Comparison of ENCODE assay signal across 13 mouse cellular contexts in the genomic region with DNA sequence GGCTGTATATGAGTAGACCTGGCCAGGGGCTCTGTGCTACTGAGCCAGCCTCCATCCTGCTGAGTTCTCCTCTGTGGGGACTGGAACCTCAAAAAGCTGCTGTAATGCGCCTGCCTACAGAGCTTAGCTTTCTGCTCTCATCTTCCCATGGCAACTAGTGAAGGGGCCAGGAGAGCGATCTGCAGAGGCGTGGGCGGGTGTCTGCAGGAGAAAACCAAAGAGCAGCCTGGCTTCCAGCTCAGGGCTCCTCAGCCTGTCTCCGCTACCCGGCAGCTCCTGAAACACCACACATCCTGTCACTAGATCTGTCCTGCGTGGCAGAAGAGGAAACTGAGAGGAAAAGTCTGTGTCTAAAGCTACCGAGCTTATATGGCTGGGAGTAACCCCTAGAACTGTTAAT.
DNase-seq lines count a peak whose midpoint lies in the region; ATAC-seq and TF ChIP-seq lines count a peak whose summit lies in the region.
"Had no signal": no experiment of that assay in that cellular context is flagged by ENCODE, and none has a peak within 500 bp of the region (broad histone marks: within the 10 kb centered on the region; RNA-seq: fewer than 3 reads in every experiment).

No protein-coding gene starts in this region.

- no peak for DNase-seq in midbrain, postnatal 0 days (ENCODE audit: low spot score)
- peak; percentile 61 to 70 for DNase-seq in frontal cortex, postnatal 25 days (ENCODE audit: low spot score in 2 of 2)
- DNase-seq in left cerebral cortex, adult 8-10 months (ENCODE audit: low spot score in 2 of 2), result peak; percentile 59 to 93
- peak; percentile 90 for DNase-seq in telencephalon, adult 2 months (ENCODE audit: low read depth, low spot score)
- DNase-seq in lung, postnatal 14 days, result no peak
- DNase-seq in lung, postnatal 4 days, result no peak
- DNase-seq in spleen, adult 18-20 months, result no peak
- DNase-seq: lung, adult 18-20 months had no signal

- no peak for TF ChIP-seq CTCF in midbrain, postnatal 0 days (IDR thresholded peaks at IDR 0.05)

- H3K4me2 ChIP-seq in midbrain, postnatal 0 days (ENCODE audit: low read depth, low read length, poor library complexity, severe bottlenecking), result no peak overlapping the region
- no peak overlapping the region for H3K4me2 ChIP-seq in midbrain, embryonic 13.5 days (replicated peaks)
- H3K4me2 ChIP-seq: forebrain, embryonic 13.5 days; midbrain, embryonic 11.5 days; neural tube, embryonic 15.5 days had no signal

- no peaks in the 10 kb centered on the region for H3K36me3 ChIP-seq in midbrain, postnatal 0 days (ENCODE audit: insufficient read depth, low read length)
- no peaks in the 10 kb centered on the region for H3K36me3 ChIP-seq in midbrain, embryonic 13.5 days
- H3K36me3 ChIP-seq: neural tube, embryonic 15.5 days had no signal

- 61% methylated on average over 8 of the region's 8 CpGs for WGBS in midbrain, postnatal 0 days
- WGBS in midbrain, embryonic 13.5 days, result 64% methylated on average over 8 of the region's 8 CpGs

- H3K27me3 ChIP-seq in midbrain, postnatal 0 days (ENCODE audit: insufficient read depth, low read length), result no peaks in the 10 kb centered on the region
- no peaks in the 10 kb centered on the region for H3K27me3 ChIP-seq in midbrain, embryonic 13.5 days
- H3K27me3 ChIP-seq: forebrain, embryonic 13.5 days; neural tube, embryonic 15.5 days had no signal

- 0 out of 2 replicates have a peak overlapping the region, but pooled peaks have one; percentile 24 for H3K9ac ChIP-seq in midbrain, postnatal 0 days (replicated peaks; ENCODE audit: low read length, poor library complexity, severe bottlenecking)
- no peak overlapping the region for H3K9ac ChIP-seq in midbrain, embryonic 13.5 days (replicated peaks)
- H3K9ac ChIP-seq: forebrain, embryonic 13.5 days; neural tube, embryonic 15.5 days had no signal

- 0 out of 2 replicates have a peak overlapping the region, but pooled peaks have one; percentile 26 for H3K27ac ChIP-seq in midbrain, postnatal 0 days (ENCODE audit: low read depth, low read length)
- no peak overlapping the region for H3K27ac ChIP-seq in midbrain, embryonic 13.5 days
- H3K27ac ChIP-seq: forebrain, embryonic 13.5 days; neural tube, embryonic 15.5 days had no signal

- no peak for ATAC-seq in midbrain, postnatal 0 days (ENCODE audit: low FRiP score)
- ATAC-seq in midbrain, embryonic 13.5 days, result no peak
- ATAC-seq: forebrain, embryonic 13.5 days; intestine, embryonic 16.5 days had no signal

- peaks cover 19% of the 10 kb centered on the region for H3K4me1 ChIP-seq in midbrain, postnatal 0 days (ENCODE audit: insufficient read depth, low read length)
- peaks cover 32% of the 10 kb centered on the region for H3K4me1 ChIP-seq in midbrain, embryonic 13.5 days (replicated peaks)

- H3K9me3 ChIP-seq in midbrain, postnatal 0 days (ENCODE audit: low read length), result no peaks in the 10 kb centered on the region
- no peaks in the 10 kb centered on the region for H3K9me3 ChIP-seq in midbrain, embryonic 13.5 days
- H3K9me3 ChIP-seq: forebrain, embryonic 13.5 days; neural tube, embryonic 15.5 days had no signal

- H3K4me3 ChIP-seq in midbrain, postnatal 0 days (ENCODE audit: low read depth, low read length), result no peak overlapping the region
- no peak overlapping the region for H3K4me3 ChIP-seq in midbrain, embryonic 13.5 days (replicated peaks)
- H3K4me3 ChIP-seq: forebrain, embryonic 13.5 days; neural tube, embryonic 15.5 days had no signal

Comparison
In these comparisons a context has a peak if more than half of its experiments do, and no peak if none do; other contexts are left out.
1. DNase-seq: peak in frontal cortex, postnatal 25 days (2 of 2), left cerebral cortex, adult 8-10 months (2 of 2) and telencephalon, adult 2 months (single experiment); none in midbrain, postnatal 0 days (single experiment), lung, postnatal 14 days (single experiment), lung, postnatal 4 days (0 of 2) and spleen, adult 18-20 months (0 of 2).